Mouse (Mus musculus) right cerebral cortex, postnatal 4 days (tissue): ENCODE measurements at regions not wholly inside any gene's neighbourhood (a gene's known extent, or its start where the extent isn't known, plus 50 kb on each side); places are given as distances from the start of the nearest gene placed in this dataset.
"Not testable (repeated sequence)": the region's sequence is repeated elsewhere in the genome, so short reads cannot be mapped to it uniquely, and the experiment has no call there.

Experiments
- DNase-seq: peaks from one replicate; pipeline ENCODE4 v3.0.0-alpha.2; 2022

GRCm38 (mm10) chr7:60492028-60492995, 352.3 kb upstream of the Snrpn start:
- peak; percentile 33 for DNase-seq

- DNase-seq: not testable (repeated sequence)
These were observed 347.9 kb upstream of the Snrpn start for GRCm38 (mm10) chr7:60487839-60488454.

- DNase-seq: peak; percentile 11
These were observed 310.1 kb upstream of the Snrpn start for GRCm38 (mm10) chr7:60450074-60450603.

GRCm38 (mm10) chr7:60449239-60450073, 309.4 kb upstream of the Snrpn start:
- DNase-seq: not testable (repeated sequence)

- DNase-seq: no peak
These were observed 298.8 kb upstream of the Snrpn start for GRCm38 (mm10) chr7:60438781-60439180.

- DNase-seq: peak; percentile 43
These were observed 251.2 kb upstream of the Snrpn start for GRCm38 (mm10) chr7:60391011-60391863.

- peak; percentile 9 for DNase-seq
These were observed 246.9 kb upstream of the Snrpn start for GRCm38 (mm10) chr7:60386957-60387356.

- DNase-seq: not testable (repeated sequence)
These were observed 234.0 kb upstream of the Snrpn start for GRCm38 (mm10) chr7:60374001-60374400.

GRCm38 (mm10) chr7:60352206-60352605, 212.2 kb upstream of the Snrpn start:
- not testable (repeated sequence) for DNase-seq
